Mouse (Mus musculus): ENCODE measurements around the gene Gabrr2.

DNA sequence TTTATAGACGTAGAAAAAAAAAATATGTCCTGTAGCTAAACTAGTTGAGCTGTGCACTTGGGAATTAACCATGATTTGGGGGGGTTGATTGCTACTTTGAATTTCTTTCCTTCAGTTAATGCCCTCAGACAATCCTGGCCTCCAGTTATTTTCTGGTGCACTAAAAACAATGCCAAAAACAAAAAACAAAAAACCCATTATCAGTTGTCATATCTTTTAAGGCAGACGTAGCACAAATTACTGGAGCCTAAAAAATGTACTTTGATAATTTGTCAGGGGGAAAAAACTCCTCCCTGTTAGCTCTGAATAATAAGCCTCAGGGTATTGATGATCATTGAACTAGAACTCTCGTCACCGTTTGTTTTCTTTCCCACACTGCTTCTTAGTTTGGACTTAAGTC, 30.8 kb upstream of the Gabrr2 start:
- no peak for TF ChIP-seq CTCF (IDR thresholded peaks at IDR 0.05; ENCODE audit: low read depth)
- no peak for TF ChIP-seq EP300 (optimal IDR thresholded peaks at IDR 0.05)
